Mouse (Mus musculus) lung, embryonic 14.5 days (tissue): ENCODE data around the gene Vmn1r94. TPM values are rescaled to one million over a fixed set of nuclear protein-coding genes. Genes with fewer than 3 reads are reported as not detected.
"Not testable (repeated sequence)": the region's sequence is repeated elsewhere in the genome, so short reads cannot be mapped to it uniquely, and the experiment has no call there.

Experiments
- ATAC-seq: fragments of 200-750 bp; cut with Nextera tagmentation; 2 replicates; pipeline ENCODE4 v1.8.0; 2017; ENCODE audit warnings: mild to moderate bottlenecking, moderate TSS enrichment, moderate library complexity; ENCODE audit not compliant: insufficient read depth
- DNase-seq: peaks from one replicate; pipeline ENCODE4 v3.0.0-alpha.2; 2015
- H3K27ac ChIP-seq: fragments of 300-500 bp; sonication (generic); 2 replicates; pipeline ENCODE4 v1.5.1; 2014; ENCODE audit warnings: low read depth, mild to moderate bottlenecking, moderate library complexity
- H3K27me3 ChIP-seq: fragments of 300-500 bp; sonication (generic); 2 replicates; pipeline ENCODE4 v1.6.1; 2014; ENCODE audit warnings: low read length, control low read depth; ENCODE audit not compliant: insufficient read depth
- H3K36me3 ChIP-seq: fragments of 300-500 bp; sonication (generic); 2 replicates; pipeline ENCODE4 v1.6.1; 2014; ENCODE audit warnings: control low read depth; ENCODE audit not compliant: insufficient read depth
- H3K4me1 ChIP-seq: fragments of 300-500 bp; sonication (generic); 2 replicates; pipeline ENCODE4 v1.6.1; 2014; ENCODE audit warnings: antibody characterized with exemption, control low read depth; ENCODE audit not compliant: insufficient read depth
- H3K4me2 ChIP-seq: fragments of 300-500 bp; sonication (generic); 2 replicates; pipeline ENCODE4 v1.6.1; 2014; ENCODE audit warnings: mild to moderate bottlenecking
- H3K4me3 ChIP-seq: fragments of 300-500 bp; sonication (generic); 2 replicates; pipeline ENCODE4 v1.5.1; 2014; ENCODE audit warnings: low read depth, low read length
- H3K9ac ChIP-seq: fragments of 300-500 bp; sonication (generic); 2 replicates; pipeline ENCODE4 v1.6.1; 2014
- H3K9me3 ChIP-seq: fragments of 300-500 bp; sonication (generic); 2 replicates; pipeline ENCODE4 v1.6.1; 2016; ENCODE audit warnings: low read depth, low read length, control low read depth
- whole genome bisulfite sequencing: fragments of 180-500 bp; shearing (Covaris S2); extraction: QIAGEN DNeasy Blood & Tissue Kit; methylation state at CpG from one replicate; pipeline ENCODE4 v1.1.7; 2014; 5-methylcytosine and 5-hydroxymethylcytosine counted together
- polyA plus RNA-seq: library from polyadenylated mRNA; unstranded; fragments of >200 nt; fragmentation: Nextera tagmentation; extraction: Ambion mirVana; gene quantifications from 2 replicates; pipeline ENCODE4 v1.2.1, GENCODE M21; 2014

Vmn1r94 gene
- polyA plus RNA-seq: not detected in 2 replicates

- not testable (repeated sequence) for H3K4me2 ChIP-seq, H3K27me3 ChIP-seq, H3K27ac ChIP-seq, DNase-seq, H3K9ac ChIP-seq, H3K9me3 ChIP-seq, H3K4me3 ChIP-seq, H3K36me3 ChIP-seq, H3K4me1 ChIP-seq, ATAC-seq
- no CpG with 5 or more reads among the region's 3 CpGs for WGBS
These were observed at the start of gene Vmn1r94 for GRCm38 (mm10) chr7:20168277-20168676. Gene Vmn1r94 (minus strand): TSS chr7:20168377.

DNA sequence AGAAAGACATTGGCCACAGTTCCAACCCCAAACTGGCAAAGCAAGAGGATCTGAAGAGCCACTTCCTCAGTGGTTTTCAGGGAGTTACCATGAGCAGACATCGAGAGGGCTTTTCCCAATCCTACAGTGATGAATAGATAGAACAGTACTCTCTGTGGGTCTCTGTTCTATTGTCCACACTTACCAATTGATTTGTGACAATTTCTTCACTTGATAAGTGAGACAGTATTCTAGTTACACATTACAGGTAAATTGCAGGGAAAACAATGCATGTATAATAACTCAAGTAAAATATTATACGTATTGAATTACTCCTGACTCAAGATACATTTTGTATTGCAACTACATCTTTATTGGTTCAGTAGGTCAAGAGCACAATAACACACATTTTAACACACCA is 37.3 kb upstream of the Vmn1r94 start, which contains the start of gene Gm6164:
Gene Gm6164 (minus strand): TSS at position 101 of the 400 bp plus-strand sequence.
- not testable (repeated sequence) for ATAC-seq, H3K4me1 ChIP-seq, H3K4me2 ChIP-seq, H3K4me3 ChIP-seq, H3K9me3 ChIP-seq, H3K27me3 ChIP-seq, H3K9ac ChIP-seq, DNase-seq, H3K36me3 ChIP-seq, H3K27ac ChIP-seq
- WGBS: no CpG with 5 or more reads among the region's 2 CpGs

DNA sequence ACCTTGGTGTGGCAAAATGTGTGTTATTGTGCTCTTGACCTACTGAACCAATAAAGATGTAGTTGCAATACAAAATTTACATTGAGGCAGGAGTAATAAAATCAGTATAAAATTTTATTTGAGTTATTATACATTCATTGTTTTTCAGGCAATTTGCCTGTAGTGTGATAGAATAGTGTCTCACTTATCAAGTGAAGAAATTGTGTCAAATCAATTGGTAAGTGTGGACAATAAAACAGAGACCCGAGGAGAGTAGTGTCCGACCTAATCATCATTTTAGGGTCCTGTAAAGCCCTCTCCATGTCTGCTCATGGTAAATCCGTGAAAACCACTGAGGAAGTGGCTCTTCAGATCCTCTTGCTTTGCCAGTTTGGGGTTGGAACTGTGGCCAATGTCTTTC is 25.2 kb upstream of the Vmn1r94 start, which contains the start of gene Vmn1r95:
Gene Vmn1r95 (plus strand): TSS at position 301 of the 400 bp plus-strand sequence.
- not testable (repeated sequence) for H3K9ac ChIP-seq, H3K27me3 ChIP-seq, H3K4me3 ChIP-seq, H3K4me1 ChIP-seq, H3K27ac ChIP-seq, ATAC-seq, DNase-seq, H3K4me2 ChIP-seq, H3K36me3 ChIP-seq, H3K9me3 ChIP-seq
- no CpG with 5 or more reads among the region's 3 CpGs for WGBS

DNA sequence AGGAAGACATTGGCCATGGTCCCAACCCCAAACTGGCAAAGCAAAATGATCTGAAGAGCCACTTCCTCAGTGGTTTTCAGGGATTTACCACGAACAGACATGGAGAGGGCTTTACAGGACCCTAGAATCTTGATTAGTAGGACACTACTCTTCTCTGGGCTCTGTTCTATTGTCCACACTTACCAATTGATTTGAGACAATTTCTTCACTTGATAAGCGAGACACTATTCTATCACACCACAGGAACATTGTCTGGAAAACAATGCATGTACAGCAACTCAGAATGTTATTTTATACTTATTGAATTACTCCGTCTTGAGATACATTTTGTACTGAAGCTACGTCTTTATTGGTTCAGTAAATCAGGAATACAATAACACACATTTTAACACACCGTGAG is 29.2 kb downstream of the Vmn1r94 start, which contains the start of gene Vmn1r93:
Gene Vmn1r93 (minus strand): TSS at position 101 of the 400 bp plus-strand sequence.
- not testable (repeated sequence) for H3K27me3 ChIP-seq, H3K4me1 ChIP-seq
- WGBS: no CpG with 5 or more reads among the region's 5 CpGs

GRCm38 (mm10) chr7:20122479-20122878 is 45.7 kb downstream of the Vmn1r94 start, which contains the start of gene Gm16442:
Gene Gm16442 (minus strand): TSS chr7:20122579.
- H3K4me2 ChIP-seq, H3K36me3 ChIP-seq, H3K27me3 ChIP-seq, ATAC-seq, H3K4me3 ChIP-seq, H3K9ac ChIP-seq, H3K27ac ChIP-seq, H3K4me1 ChIP-seq, DNase-seq, H3K9me3 ChIP-seq: not testable (repeated sequence)
- WGBS: no CpG with 5 or more reads among the region's 2 CpGs

More for the DNA sequence above, 29.2 kb downstream of the Vmn1r94 start, which contains the start of gene Vmn1r93:
- not testable (repeated sequence) for H3K36me3 ChIP-seq, H3K27ac ChIP-seq, H3K9me3 ChIP-seq, H3K4me2 ChIP-seq, DNase-seq, H3K9ac ChIP-seq, ATAC-seq, H3K4me3 ChIP-seq

Other genes starting within 250 kb of the Vmn1r94 start
- gene Pvr, start 247.2 kb downstream of the Vmn1r94 start, polyA plus RNA-seq: 13.0 and 13.2 TPM in 2 replicates
- 1.2 and 1.3 TPM in 2 replicates for gene Igsf23, start 217.6 kb downstream of the Vmn1r94 start, polyA plus RNA-seq
- not detected in 2 replicates for gene Ceacam20, start 203.0 kb downstream of the Vmn1r94 start, polyA plus RNA-seq
- gene Nlrp9b, start 176.9 kb downstream of the Vmn1r94 start, polyA plus RNA-seq: not detected in 2 replicates
- not detected in 2 replicates for gene Vmn1r91, start 68.7 kb downstream of the Vmn1r94 start, polyA plus RNA-seq
- gene Gm16442, start 45.8 kb downstream of the Vmn1r94 start, polyA plus RNA-seq: not detected in 2 replicates
- gene Vmn1r93, start 29.3 kb downstream of the Vmn1r94 start, polyA plus RNA-seq: not detected in 2 replicates
- not detected in 2 replicates for gene Vmn1r95, start 25.3 kb upstream of the Vmn1r94 start, polyA plus RNA-seq
- not detected in 2 replicates for gene Gm6164, start 37.2 kb upstream of the Vmn1r94 start, polyA plus RNA-seq
- gene Gm4498, start 65.5 kb upstream of the Vmn1r94 start, polyA plus RNA-seq: not detected in 2 replicates
- gene Gm5890, start 94.5 kb upstream of the Vmn1r94 start, polyA plus RNA-seq: not detected in 2 replicates
- not detected in 2 replicates for gene Gm4133, start 165.7 kb upstream of the Vmn1r94 start, polyA plus RNA-seq
- gene Gm5728, start 207.0 kb upstream of the Vmn1r94 start, polyA plus RNA-seq: not detected in 2 replicates
- gene Vmn1r100, start 249.6 kb upstream of the Vmn1r94 start, polyA plus RNA-seq: not detected in 2 replicates